Mouse (Mus musculus) hindbrain, embryonic 11.5 days (tissue): ENCODE results near the gene Armc12. TPM values are rescaled to one million over a fixed set of nuclear protein-coding genes. Genes with fewer than 3 reads are reported as not detected.

Source experiments
- ATAC-seq: fragments of 200-750 bp; cut with Nextera tagmentation; 2 replicates; pipeline ENCODE4 v1.8.0; 2017; ENCODE audit warnings: mild to moderate bottlenecking, moderate TSS enrichment, moderate library complexity; ENCODE audit not compliant: low FRiP score
- DNase-seq: peaks from one replicate; pipeline ENCODE4 v3.0.0-alpha.2; 2015; ENCODE audit warnings: low spot score
- H3K27ac ChIP-seq: fragments of 300-500 bp; sonication (generic); 2 replicates; pipeline ENCODE4 v1.5.1; 2014; ENCODE audit warnings: mild to moderate bottlenecking, low read depth, low read length
- H3K27me3 ChIP-seq: fragments of 300-500 bp; sonication (generic); 2 replicates; pipeline ENCODE4 v1.6.1; 2014; ENCODE audit warnings: mild to moderate bottlenecking, low read length, moderate library complexity, mixed read lengths; ENCODE audit not compliant: control insufficient read depth, insufficient read depth
- H3K36me3 ChIP-seq: fragments of 300-500 bp; sonication (generic); 2 replicates; pipeline ENCODE4 v1.6.1; 2014; ENCODE audit warnings: mild to moderate bottlenecking, low read length, moderate library complexity, mixed read lengths; ENCODE audit not compliant: control insufficient read depth, insufficient read depth
- H3K4me1 ChIP-seq: fragments of 300-500 bp; sonication (generic); replicated peaks from 2 replicates; pipeline ENCODE4 v1.6.1; 2014; ENCODE audit warnings: low read length, mixed read lengths; ENCODE audit not compliant: control insufficient read depth, insufficient read depth
- H3K4me2 ChIP-seq: fragments of 300-500 bp; sonication (generic); replicated peaks from 2 replicates; pipeline ENCODE4 v1.6.1; 2014; ENCODE audit warnings: mild to moderate bottlenecking, low read depth, low read length
- H3K4me3 ChIP-seq: fragments of 300-500 bp; sonication (generic); 2 replicates; pipeline ENCODE4 v1.5.1; 2014; ENCODE audit warnings: low read depth, low read length
- H3K9ac ChIP-seq: fragments of 300-500 bp; sonication (generic); 2 replicates; pipeline ENCODE4 v1.6.1; 2014; ENCODE audit warnings: low read depth, low read length
- H3K9me3 ChIP-seq: fragments of 300-500 bp; sonication (generic); 2 replicates; pipeline ENCODE4 v1.6.1; 2016; ENCODE audit warnings: low read length; ENCODE audit not compliant: control insufficient read depth
- WGBS: fragments of 180-500 bp; shearing (Covaris S2); extraction: QIAGEN DNeasy Blood & Tissue Kit; methylation state at CpG from one replicate; pipeline ENCODE4 v1.1.7; 2014; 5-methylcytosine and 5-hydroxymethylcytosine counted together
- polyA plus RNA-seq: library from polyadenylated mRNA; unstranded; fragments of >200 nt; fragmentation: Nextera tagmentation; extraction: Ambion mirVana; gene quantifications from 2 replicates; pipeline ENCODE4 v1.2.1, GENCODE M21; 2014

Armc12 gene
- polyA plus RNA-seq, 1 experiment from 2014 or later = not detected

DNA sequence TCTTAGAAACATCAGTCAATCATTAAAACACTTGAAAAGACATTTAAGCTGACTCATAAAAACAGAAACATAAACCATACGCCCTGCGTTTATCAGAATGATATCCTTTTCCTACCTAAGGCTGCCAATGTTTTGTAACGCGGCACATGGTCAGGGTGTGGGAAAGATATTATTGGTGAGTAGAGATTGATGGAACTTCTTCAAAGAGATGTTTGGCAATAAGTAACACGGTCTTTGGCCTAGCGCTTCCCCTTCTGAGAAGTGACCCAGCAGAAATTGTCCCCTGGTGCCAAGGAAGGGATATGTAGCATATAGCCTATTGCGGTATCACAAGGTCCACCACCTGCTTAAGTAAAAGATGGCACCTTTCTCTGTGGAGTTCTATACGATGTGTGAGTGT is 34.8 kb upstream of the Armc12 start:
- Histone ChIP-seq H3K27me3 (no peaks in the 10 kb centered on the region), H3K9me3 (no peaks in the 10 kb centered on the region), H3K36me3 (no peaks in the 10 kb centered on the region), H3K27ac (no peak overlapping the region), H3K9ac (no peak overlapping the region), H3K4me2 (no peak overlapping the region), H3K4me3 (no peak overlapping the region), H3K4me1 (no peaks in the 10 kb centered on the region)
- DNase-seq = no peak
- 95% methylated on average over 8 of the region's 8 CpGs for WGBS
- ATAC-seq = no peak

DNA sequence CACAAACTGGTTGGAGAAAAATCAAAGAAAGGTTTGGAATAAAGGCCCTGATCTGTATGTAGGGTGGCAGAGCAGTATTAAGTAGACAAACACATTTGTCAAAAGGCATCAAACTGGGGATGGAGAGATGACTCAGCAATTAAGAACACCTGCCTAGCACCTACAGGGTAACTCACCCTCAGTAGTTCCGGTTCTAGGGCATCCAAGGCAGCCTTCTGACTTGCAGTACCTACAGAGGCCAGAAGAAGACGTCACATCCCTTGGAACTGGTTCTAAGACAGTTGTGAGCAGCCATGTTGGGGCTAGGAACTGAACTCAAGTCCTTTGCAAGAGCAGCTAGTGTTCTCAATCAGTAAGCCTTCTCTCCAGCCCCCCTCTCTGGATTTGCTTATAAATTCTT is 31.4 kb upstream of the Armc12 start:
- no peak for DNase-seq

GRCm38 (mm10) chr17:28500465-28500864 is 30.1 kb upstream of the Armc12 start:
- WGBS = 77% methylated on average over 3 of the region's 3 CpGs
- Histone ChIP-seq H3K4me3 (no peak overlapping the region), H3K9ac (no peak overlapping the region), H3K4me2 (no peak overlapping the region), H3K27ac (no peak overlapping the region), H3K27me3 (no peaks in the 10 kb centered on the region), H3K4me1 (no peaks in the 10 kb centered on the region; the same call in 1 of the 2 replicates), H3K36me3 (no peaks in the 10 kb centered on the region), H3K9me3 (no peaks in the 10 kb centered on the region)
- DNase-seq (no peak), ATAC-seq (no peak)

More for the DNA sequence above, 31.4 kb upstream of the Armc12 start:
- Histone ChIP-seq H3K4me2 (no peak overlapping the region), H3K9ac (no peak overlapping the region), H3K27ac (no peak overlapping the region), H3K36me3 (no peaks in the 10 kb centered on the region), H3K4me3 (no peak overlapping the region), H3K4me1 (no peaks in the 10 kb centered on the region; the same call in 1 of the 2 replicates), H3K9me3 (no peaks in the 10 kb centered on the region), H3K27me3 (no peaks in the 10 kb centered on the region)
- no peak for ATAC-seq
- WGBS = 78% methylated on average over 2 of the region's 2 CpGs

DNA sequence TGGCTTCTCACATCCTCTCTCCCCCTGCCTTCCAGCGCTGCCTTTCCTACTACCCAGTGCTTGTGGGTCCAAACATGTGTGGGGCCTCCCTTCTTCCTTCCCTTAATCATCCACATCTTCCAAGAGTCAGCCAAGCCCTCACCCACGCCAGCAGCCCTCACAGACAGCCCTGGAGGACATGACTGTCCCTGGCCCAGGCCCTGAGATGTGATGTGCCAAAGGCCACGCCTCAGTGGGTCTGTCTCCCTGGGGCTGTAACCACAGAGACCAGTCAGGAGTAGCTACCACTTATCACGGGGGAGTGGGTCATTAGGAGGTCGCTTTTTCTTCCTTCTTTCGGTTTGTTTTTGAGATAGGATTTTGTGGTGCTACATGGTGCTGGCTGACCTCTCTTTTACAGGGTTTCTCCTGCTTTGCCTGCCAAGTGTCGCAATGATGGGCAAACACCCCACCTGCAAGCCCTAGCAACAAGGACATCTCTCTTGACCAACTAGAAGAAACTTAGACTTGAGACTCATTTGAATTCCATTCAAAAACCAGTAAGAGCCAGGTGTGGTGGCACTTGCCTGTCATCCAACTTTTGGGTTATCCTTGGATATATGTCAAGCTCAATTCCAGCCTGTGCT is 28.3 kb upstream of the Armc12 start:
- Histone ChIP-seq H3K9me3 (no peaks in the 10 kb centered on the region), H3K27me3 (no peaks in the 10 kb centered on the region; the same call in 1 of the 2 replicates), H3K36me3 (no peaks in the 10 kb centered on the region), H3K4me3 (no peak overlapping the region), H3K9ac (no peak overlapping the region), H3K27ac (no peak overlapping the region), H3K4me2 (no peak overlapping the region), H3K4me1 (no peaks in the 10 kb centered on the region; the same call in 1 of the 2 replicates)
- DNase-seq (no peak), ATAC-seq (no peak)
- 83% methylated on average over 7 of the region's 7 CpGs for WGBS

- no peak for DNase-seq
- 69% methylated on average over 6 of the region's 6 CpGs for WGBS
Observed at GRCm38 (mm10) chr17:28504182-28504581, 26.4 kb upstream of the Armc12 start.

DNA sequence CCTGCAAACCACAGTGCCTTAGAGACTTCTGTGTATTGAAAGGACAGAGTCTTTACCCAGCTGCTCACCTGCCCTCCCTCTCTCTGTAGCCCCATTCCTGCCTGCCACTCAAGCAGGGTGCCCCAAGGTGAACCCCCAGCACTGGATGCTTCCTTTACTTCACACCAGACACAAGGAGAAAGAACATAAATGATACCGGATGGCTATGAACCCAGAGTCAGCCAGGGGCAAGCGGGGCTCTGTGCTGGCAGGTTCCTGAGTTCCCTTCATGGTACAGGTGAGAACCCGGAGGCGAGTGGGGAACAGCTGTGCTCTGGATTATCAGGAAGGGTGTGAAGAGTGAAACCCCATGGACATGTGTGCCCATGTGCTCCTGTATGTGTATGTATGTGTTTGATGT is 25.0 kb upstream of the Armc12 start:
- 89% methylated on average over 4 of the region's 4 CpGs for WGBS

More at GRCm38 (mm10) chr17:28504182-28504581, 26.4 kb upstream of the Armc12 start:
- no peaks in the 10 kb centered on the region; the same call in 1 of the 2 replicates for H3K27me3 ChIP-seq
- no peak overlapping the region for H3K4me3 ChIP-seq
- H3K4me2 ChIP-seq = no peak overlapping the region
- H3K9ac ChIP-seq = no peak overlapping the region
- no peaks in the 10 kb centered on the region; the same call in 1 of the 2 replicates for H3K4me1 ChIP-seq
- H3K9me3 ChIP-seq = no peaks in the 10 kb centered on the region
- no peak for ATAC-seq
- no peak overlapping the region for H3K27ac ChIP-seq
- no peaks in the 10 kb centered on the region for H3K36me3 ChIP-seq

GRCm38 (mm10) chr17:28506895-28507294 is 23.7 kb upstream of the Armc12 start:
- DNase-seq (no peak), ATAC-seq (no peak)
- Histone ChIP-seq H3K36me3 (no peaks in the 10 kb centered on the region), H3K4me2 (no peak overlapping the region), H3K27me3 (no peaks in the 10 kb centered on the region; the same call in 1 of the 2 replicates), H3K4me3 (no peak overlapping the region), H3K27ac (no peak overlapping the region), H3K9me3 (no peaks in the 10 kb centered on the region), H3K9ac (no peak overlapping the region), H3K4me1 (no peaks in the 10 kb centered on the region; the same call in 1 of the 2 replicates)
- 30% methylated on average over 5 of the region's 5 CpGs for WGBS

More for the DNA sequence above, 25.0 kb upstream of the Armc12 start:
- Histone ChIP-seq H3K4me2 (no peak overlapping the region), H3K4me1 (no peaks in the 10 kb centered on the region; the same call in 1 of the 2 replicates), H3K36me3 (no peaks in the 10 kb centered on the region), H3K27ac (no peak overlapping the region), H3K27me3 (no peaks in the 10 kb centered on the region; the same call in 1 of the 2 replicates), H3K9ac (no peak overlapping the region), H3K4me3 (no peak overlapping the region), H3K9me3 (no peaks in the 10 kb centered on the region)
- DNase-seq = no peak
- no peak for ATAC-seq

DNA sequence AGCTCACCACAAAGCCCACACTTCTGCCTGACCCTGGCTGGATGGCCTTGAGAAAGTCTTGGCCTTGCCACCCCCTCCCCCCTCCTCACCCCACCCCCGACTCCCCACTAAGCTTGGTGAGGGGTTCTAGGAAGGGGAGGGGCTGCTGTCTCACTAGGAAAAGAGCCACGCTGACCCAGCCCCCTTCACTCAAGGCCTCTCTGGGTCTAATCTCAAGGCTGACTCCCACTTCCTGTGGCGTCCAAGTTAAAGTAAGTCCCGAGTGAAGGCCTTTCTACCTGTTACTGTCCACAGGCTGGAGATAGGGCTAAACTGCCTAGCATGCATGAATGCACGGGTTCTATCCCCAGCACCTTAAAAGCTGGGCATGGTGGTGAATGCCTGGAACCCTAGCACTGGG is 23.1 kb upstream of the Armc12 start:
- Histone ChIP-seq H3K9ac (no peak overlapping the region), H3K4me1 (no peaks in the 10 kb centered on the region; the same call in 1 of the 2 replicates), H3K4me2 (no peak overlapping the region), H3K27ac (no peak overlapping the region), H3K27me3 (no peaks in the 10 kb centered on the region; the same call in 1 of the 2 replicates), H3K36me3 (no peaks in the 10 kb centered on the region), H3K9me3 (no peaks in the 10 kb centered on the region), H3K4me3 (no peak overlapping the region)
- 37% methylated on average over 5 of the region's 5 CpGs for WGBS
- ATAC-seq (no peak), DNase-seq (no peak)
